Mouse (Mus musculus) bone marrow, adult 2 months (tissue): ENCODE measurements around the gene Atp6v1g3.

Experiments used
- CTCF ChIP-seq: fragments of 200-500 bp; IDR thresholded peaks from 2 replicates; pipeline ENCODE4 v1.5.1; 2011; ENCODE audit warnings: low read length, control low read depth; ENCODE audit not compliant: control insufficient read depth, insufficient read depth
- POLR2A ChIP-seq: fragments of 200-500 bp; IDR thresholded peaks from 2 replicates; pipeline ENCODE4 v1.6.1; 2011; ENCODE audit warnings: low read depth, mild to moderate bottlenecking, control low read depth, low read length, borderline replicate concordance; ENCODE audit not compliant: control insufficient read depth

DNA sequence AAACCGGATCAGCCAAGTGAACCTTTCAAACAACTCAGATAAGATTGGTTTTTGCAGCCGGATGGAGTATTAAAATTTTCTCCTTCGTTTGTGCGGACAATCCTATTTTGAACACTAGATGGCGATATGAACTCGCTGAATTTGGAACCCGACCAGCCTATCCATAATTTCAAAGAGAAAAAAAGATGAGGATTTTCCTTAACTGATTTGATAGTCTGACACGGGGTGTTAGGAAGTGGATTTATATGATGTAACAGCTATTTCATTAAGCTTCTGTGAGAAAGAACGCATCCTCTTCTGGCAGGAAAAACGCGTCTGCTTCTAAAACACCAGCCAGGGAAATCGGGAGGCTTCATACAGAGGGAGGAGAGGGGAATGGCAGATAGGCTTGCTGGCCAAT lies 54.8 kb downstream of the Atp6v1g3 start:
- TF ChIP-seq POLR2A (no peak), CTCF (0 out of 2 replicates have a peak, but pooled peaks have one; percentile 25)
